Mouse (Mus musculus) lung, postnatal 14 days (tissue): ENCODE data around the gene Kcnk15.

Experiments
- DNase-seq: peaks from one replicate; pipeline ENCODE4 v3.0.0; 2021

Gene Kcnk15

GRCm38 (mm10) chr2:163876830-163877498 is 23.5 kb downstream of the Kcnk15 start:
- DNase-seq = no peak

- DNase-seq = peak; percentile 72
Measured at GRCm38 (mm10) chr2:163880891-163881290, 27.4 kb downstream of the Kcnk15 start.

GRCm38 (mm10) chr2:163882859-163883652 is 29.6 kb downstream of the Kcnk15 start:
- no peak for DNase-seq

- DNase-seq = peak; percentile 20
Measured at GRCm38 (mm10) chr2:163889411-163889810, 36.0 kb downstream of the Kcnk15 start.

GRCm38 (mm10) chr2:163890586-163890985 is 37.1 kb downstream of the Kcnk15 start:
- no peak for DNase-seq

- DNase-seq = no peak
Measured at GRCm38 (mm10) chr2:163891271-163891670, 37.8 kb downstream of the Kcnk15 start.

- no peak for DNase-seq
Measured at GRCm38 (mm10) chr2:163893446-163894370, 40.3 kb downstream of the Kcnk15 start.

GRCm38 (mm10) chr2:163895156-163895555 is 41.7 kb downstream of the Kcnk15 start:
- DNase-seq = no peak

- DNase-seq = no peak
Measured at GRCm38 (mm10) chr2:163897026-163897425, 43.6 kb downstream of the Kcnk15 start.

- no peak for DNase-seq
Measured at GRCm38 (mm10) chr2:163897988-163898535, 44.6 kb downstream of the Kcnk15 start.

- no peak for DNase-seq
Measured at GRCm38 (mm10) chr2:163899910-163900411, 46.5 kb downstream of the Kcnk15 start.

GRCm38 (mm10) chr2:163901043-163901442 is 47.6 kb downstream of the Kcnk15 start:
- no peak for DNase-seq

- no peak for DNase-seq
Measured at GRCm38 (mm10) chr2:163902448-163902847, 49.0 kb downstream of the Kcnk15 start.

GRCm38 (mm10) chr2:163903461-163903860 is 50.0 kb downstream of the Kcnk15 start:
- no peak for DNase-seq

GRCm38 (mm10) chr2:163904323-163904722 is 50.9 kb downstream of the Kcnk15 start:
- no peak for DNase-seq

GRCm38 (mm10) chr2:163907131-163907530 is 53.7 kb downstream of the Kcnk15 start:
- DNase-seq = no peak
